In genomic region chr11:104251121-104251520, GRCm38 (mm10) we compare ENCODE assay signal across 27 mouse cellular contexts. TPM values are rescaled to one million over a fixed set of nuclear protein-coding genes. Genes with fewer than 3 reads are reported as not detected.
A peak's percentile ranks its signal among the peaks of the same experiment; 100 is the strongest.
DNase-seq lines count a peak whose midpoint lies in the region; TF ChIP-seq lines count a peak whose summit lies in the region.
"Had no signal": no experiment of that assay in that cellular context is flagged by ENCODE, and none has a peak within 500 bp of the region (broad histone marks: within the 10 kb centered on the region; RNA-seq: fewer than 3 reads in every experiment).

No protein-coding gene starts in this region.

- no peak for DNase-seq in gastrocnemius, adult 2 months
- no peak for DNase-seq in gastrocnemius, postnatal 4 days (ENCODE audit: low spot score in 2 of 2)
- DNase-seq in left cerebral cortex, postnatal 14 days (ENCODE audit: low spot score in 2 of 2) = peak; percentile 55 to 67
- DNase-seq in left cerebral cortex, adult 11 months (ENCODE audit: low spot score) = no peak
- DNase-seq in brain, adult 2 months (ENCODE audit: low read depth, low spot score) = peak; percentile 84
- peak; percentile 76 to 77 for DNase-seq in left cerebral cortex, postnatal 36 days (ENCODE audit: low spot score in 2 of 2)
- no peak for DNase-seq in B cell, adult 2 months
- DNase-seq: adrenal gland, postnatal 14 days; cerebellum, adult 11-12 months; cerebellum, adult 9-11 months; embryo, embryonic 11 days; gastrocnemius, postnatal 36 days; heart, adult 2 months; heart, postnatal 10 days; kidney, adult 11 months; kidney, postnatal 14 days; layer of hippocampus, postnatal 36 days; lung, embryonic 14.5 days; lung, postnatal 14 days; midbrain, embryonic 14.5 days had no signal

- no peak overlapping the region for H3K4me3 ChIP-seq in gastrocnemius, adult 2 months
- H3K4me3 ChIP-seq: embryonic facial prominence, embryonic 12.5 days; forebrain, embryonic 15.5 days; heart, adult 2 months; heart, embryonic 13.5 days; hindbrain, embryonic 15.5 days; limb, embryonic 12.5 days; liver, embryonic 15.5 days had no signal

- TF ChIP-seq CTCF in gastrocnemius, adult 2 months (IDR thresholded peaks at IDR 0.05) = no peak

- peak overlapping the region; percentile 94 for H3K27ac ChIP-seq in gastrocnemius, adult 2 months
- H3K27ac ChIP-seq: embryonic facial prominence, embryonic 12.5 days; forebrain, embryonic 15.5 days; heart, embryonic 13.5 days; hindbrain, embryonic 15.5 days; limb, embryonic 12.5 days; liver, embryonic 15.5 days had no signal

- intact Hi-C loops in gastrocnemius, adult 2 months (cut with DNase I) = no loop called here
- intact Hi-C loops in left cerebral cortex, postnatal 14 days (cut with DNase I) = no loop called here
- intact Hi-C loops in left cerebral cortex, postnatal 36 days (cut with DNase I) = no loop called here

RNA-seq across cellular contexts. Expression of gene Mapt, which starts 19.9 kb away (rescaled TPM):
- total RNA-seq in gastrocnemius, adult 2 months (2021) = 10 to 100 TPM; 66.3 to 79.2 TPM
- total RNA-seq in gastrocnemius, postnatal 4 days (2021) = 10 to 100 TPM; 24.6 to 26.4 TPM
- total RNA-seq in left cerebral cortex, postnatal 14 days (2021) = 100 to 1,000 TPM; 324 to 330 TPM
- total RNA-seq in left cerebral cortex, postnatal 36 days (2021) = 100 to 1,000 TPM; 349 to 367 TPM
- total RNA-seq: hematopoietic stem cell, adult 5-6 weeks had no signal

Comparison
In these comparisons a context has a peak if more than half of its experiments do, and no peak if none do; other contexts are left out.
1. DNase-seq: peak in left cerebral cortex, postnatal 14 days (2 of 2), brain, adult 2 months (single experiment) and left cerebral cortex, postnatal 36 days (2 of 2); none in gastrocnemius, adult 2 months (single experiment), gastrocnemius, postnatal 4 days (0 of 2), left cerebral cortex, adult 11 months (single experiment) and B cell, adult 2 months (0 of 2).
2. RNA of gene Mapt, which starts 19.9 kb away (total RNA-seq): 349 to 367 TPM in left cerebral cortex, postnatal 36 days and 324 to 330 TPM in left cerebral cortex, postnatal 14 days; 66.3 to 79.2 TPM in gastrocnemius, adult 2 months and 24.6 to 26.4 TPM in gastrocnemius, postnatal 4 days; every median in the first group is over 4 times any median in the second.